8 mouse cellular contexts compared by ENCODE assay signal in genomic region chr6:91721215-91721701, GRCm38 (mm10). TPM values are rescaled to one million over a fixed set of nuclear protein-coding genes. Genes with fewer than 3 reads are reported as not detected.
DNase-seq lines count a peak whose midpoint lies in the region; ATAC-seq lines count a peak whose summit lies in the region.

No protein-coding gene starts in this region.

- H3K9ac ChIP-seq in hindbrain, embryonic 15.5 days = no peak overlapping the region
- H3K9ac ChIP-seq in midbrain, embryonic 11.5 days (ENCODE audit: low read length) = peak overlapping the region; percentile 35; the same call in 1 of the 2 replicates

- peaks cover 39% of the 10 kb centered on the region for H3K4me1 ChIP-seq in hindbrain, embryonic 15.5 days (replicated peaks)
- H3K4me1 ChIP-seq in midbrain, embryonic 11.5 days (ENCODE audit: control insufficient read depth, insufficient read depth, low read length) = peaks cover 39% of the 10 kb centered on the region

- H3K27ac ChIP-seq in hindbrain, embryonic 15.5 days (replicated peaks) = peak overlapping the region; percentile 43
- H3K27ac ChIP-seq in midbrain, embryonic 11.5 days (ENCODE audit: low read depth, low read length) = peak overlapping the region; percentile 72

- 27% methylated on average over 12 of the region's 12 CpGs for WGBS in hindbrain, embryonic 15.5 days
- WGBS in midbrain, embryonic 11.5 days = 27% methylated on average over 12 of the region's 12 CpGs

- no peak overlapping the region for H3K4me3 ChIP-seq in hindbrain, embryonic 15.5 days
- no peak overlapping the region for H3K4me3 ChIP-seq in midbrain, embryonic 11.5 days (ENCODE audit: low read depth, low read length)

- H3K36me3 ChIP-seq in hindbrain, embryonic 15.5 days = peaks cover 31% of the 10 kb centered on the region
- peaks cover 5% of the 10 kb centered on the region for H3K36me3 ChIP-seq in midbrain, embryonic 11.5 days (ENCODE audit: control insufficient read depth, insufficient read depth, low read length)

- H3K9me3 ChIP-seq in hindbrain, embryonic 15.5 days = no peaks in the 10 kb centered on the region
- H3K9me3 ChIP-seq in midbrain, embryonic 11.5 days (ENCODE audit: control insufficient read depth, low read length) = no peaks in the 10 kb centered on the region

- peak; percentile 16; the same call in 1 of the 2 replicates for ATAC-seq in hindbrain, embryonic 15.5 days (ENCODE audit: low FRiP score, low read depth)
- peak; percentile 43; the same call in 1 of the 2 replicates for ATAC-seq in midbrain, embryonic 11.5 days (ENCODE audit: low FRiP score)

- H3K4me2 ChIP-seq in hindbrain, embryonic 15.5 days = no peak overlapping the region
- peak overlapping the region; percentile 21; the same call in 1 of the 2 replicates for H3K4me2 ChIP-seq in midbrain, embryonic 11.5 days

- peak; percentile 53 for DNase-seq in gastrocnemius, postnatal 25 days
- no peak for DNase-seq in gastrocnemius, postnatal 10 days
- DNase-seq in heart, adult 18-20 months = peak; percentile 62 to 89
- DNase-seq in midbrain, embryonic 11.5 days (ENCODE audit: low spot score, missing footprints) = no peak
- no peak for DNase-seq in c-Kit-positive CD71-positive TER-119-positive erythroid progenitor cells, embryonic 14.5 days (ENCODE audit: low spot score)
- no peak for DNase-seq in cerebellum, adult 11 months
- no peak for DNase-seq in urinary bladder, postnatal 14 days (ENCODE audit: low spot score)

- H3K27me3 ChIP-seq in hindbrain, embryonic 15.5 days = no peaks in the 10 kb centered on the region
- no peaks in the 10 kb centered on the region for H3K27me3 ChIP-seq in midbrain, embryonic 11.5 days (ENCODE audit: control insufficient read depth, insufficient read depth, low read length)

RNA-seq across cellular contexts. Expression of gene Slc6a6, which starts 37.4 kb away (rescaled TPM):
- 10 to 100 TPM; 52.1 to 57.8 TPM for total RNA-seq in gastrocnemius, postnatal 25 days (2021)
- 10 to 100 TPM; 43.1 to 64.5 TPM for total RNA-seq in gastrocnemius, postnatal 10 days (2021)
- 10 to 100 TPM; 53.1 to 54.8 TPM for total RNA-seq in heart, adult 18-20 months (2021)
- 99.4 and 102 TPM in 2 replicates for polyA plus RNA-seq in hindbrain, embryonic 15.5 days (2015; fragmentation: Nextera tagmentation; extraction: Ambion mirVana)
- 43.6 and 45.6 TPM in 2 replicates for polyA plus RNA-seq in midbrain, embryonic 11.5 days (2014; fragmentation: Nextera tagmentation; extraction: Ambion mirVana)

Comparison
In these comparisons a context has a peak if more than half of its experiments do, and no peak if none do; other contexts are left out.
1. DNase-seq: peak in gastrocnemius, postnatal 25 days (single experiment) and heart, adult 18-20 months (2 of 2); none in gastrocnemius, postnatal 10 days (single experiment), midbrain, embryonic 11.5 days (single experiment), c-Kit-positive CD71-positive TER-119-positive erythroid progenitor cells, embryonic 14.5 days (single experiment), cerebellum, adult 11 months (single experiment) and urinary bladder, postnatal 14 days (single experiment).